Mouse (Mus musculus) heart, adult 8-10 months (tissue): Measurements from ENCODE around the gene Ppme1. TPM values are rescaled to one million over a fixed set of nuclear protein-coding genes. Genes with fewer than 3 reads are reported as not detected.
A peak's percentile ranks its signal among the peaks of the same experiment; 100 is the strongest.

Source experiments
- DNase-seq: peaks from one replicate; pipeline ENCODE4 v3.0.0; 2022; ENCODE audit warnings: low spot score
- total RNA-seq, 4 experiments: library from RNA; stranded (reverse); gene quantifications; 2 replicates each; pipeline ENCODE4 v1.2.4; 2022

Ppme1 gene
- total RNA-seq, result 10 to 100 TPM; 36.0 to 38.6 (median 36.9) TPM

GRCm38 (mm10) chr7:100371495-100372451, at the start of gene Ppme1, which contains the start of gene C2cd3:
TSS of gene Ppme1 (minus strand) at chr7:100372307.
TSS of gene C2cd3 (plus strand) at chr7:100372233.
- DNase-seq, result peak; percentile 100

GRCm38 (mm10) chr7:100408684-100409083, 36.6 kb upstream of the Ppme1 start:
- DNase-seq, result no peak

- DNase-seq, result no peak
Measured at GRCm38 (mm10) chr7:100407677-100408076, 35.6 kb upstream of the Ppme1 start.

- DNase-seq, result no peak
Measured at GRCm38 (mm10) chr7:100402715-100403114, 30.6 kb upstream of the Ppme1 start.

GRCm38 (mm10) chr7:100400899-100401539, 28.9 kb upstream of the Ppme1 start:
- no peak for DNase-seq

GRCm38 (mm10) chr7:100399231-100399913, 27.3 kb upstream of the Ppme1 start:
- peak; percentile 19 for DNase-seq

GRCm38 (mm10) chr7:100392265-100392664, 20.2 kb upstream of the Ppme1 start:
- no peak for DNase-seq

GRCm38 (mm10) chr7:100390166-100390565, 18.1 kb upstream of the Ppme1 start:
- no peak for DNase-seq

- no peak for DNase-seq
Measured at GRCm38 (mm10) chr7:100388174-100388573, 16.1 kb upstream of the Ppme1 start.

GRCm38 (mm10) chr7:100383207-100383606, 11.1 kb upstream of the Ppme1 start:
- DNase-seq, result no peak

GRCm38 (mm10) chr7:100381161-100381560, 9.1 kb upstream of the Ppme1 start:
- no peak for DNase-seq

- no peak for DNase-seq
Measured at GRCm38 (mm10) chr7:100378257-100378656, 6.2 kb upstream of the Ppme1 start.

- DNase-seq, result no peak
Measured at GRCm38 (mm10) chr7:100372452-100372980, 409 bp upstream of the Ppme1 start.

- no peak for DNase-seq
Measured at GRCm38 (mm10) chr7:100364888-100365287, 7.2 kb downstream of the Ppme1 start.

- DNase-seq, result no peak
Measured at GRCm38 (mm10) chr7:100363162-100363561, 8.9 kb downstream of the Ppme1 start.

- DNase-seq, result no peak
Measured at GRCm38 (mm10) chr7:100357856-100358255, 14.3 kb downstream of the Ppme1 start.

GRCm38 (mm10) chr7:100356768-100357167, 15.3 kb downstream of the Ppme1 start:
- no peak for DNase-seq

- no peak for DNase-seq
Measured at GRCm38 (mm10) chr7:100356324-100356723, 15.8 kb downstream of the Ppme1 start.

GRCm38 (mm10) chr7:100354984-100355383, 17.1 kb downstream of the Ppme1 start:
- no peak for DNase-seq

- DNase-seq, result no peak
Measured at GRCm38 (mm10) chr7:100335921-100336320, 36.2 kb downstream of the Ppme1 start.

GRCm38 (mm10) chr7:100331269-100331668, 40.8 kb downstream of the Ppme1 start:
- no peak for DNase-seq

GRCm38 (mm10) chr7:100328636-100329035, 43.5 kb downstream of the Ppme1 start:
- no peak for DNase-seq
